Mouse (Mus musculus) lung, postnatal 0 days (tissue): ENCODE data around the gene Parp16. TPM values are rescaled to one million over a fixed set of nuclear protein-coding genes. Genes with fewer than 3 reads are reported as not detected.
A peak's percentile ranks its signal among the peaks of the same experiment; 100 is the strongest.

Source experiments
- ATAC-seq: fragments of 200-750 bp; cut with Nextera tagmentation; 2 replicates; pipeline ENCODE4 v1.8.0; 2017; ENCODE audit warnings: moderate library complexity
- DNase-seq: peaks from one replicate; pipeline ENCODE4 v3.0.0-alpha.2; 2016; ENCODE audit warnings: low spot score
- H3K27ac ChIP-seq: fragments of 300-500 bp; sonication (generic); 2 replicates; pipeline ENCODE4 v1.5.1; 2014; ENCODE audit warnings: antibody characterized with exemption, mild to moderate bottlenecking, low read length, mixed read lengths
- H3K27me3 ChIP-seq: fragments of 300-500 bp; sonication (generic); replicated peaks from 2 replicates; pipeline ENCODE4 v1.6.1; 2014; ENCODE audit warnings: low read length, mixed read lengths; ENCODE audit not compliant: insufficient read depth
- H3K36me3 ChIP-seq: fragments of 300-500 bp; sonication (generic); 2 replicates; pipeline ENCODE4 v1.6.1; 2014; ENCODE audit warnings: low read length, mixed read lengths; ENCODE audit not compliant: insufficient read depth
- H3K4me1 ChIP-seq: fragments of 300-500 bp; sonication (generic); 2 replicates; pipeline ENCODE4 v1.6.1; 2014; ENCODE audit warnings: antibody characterized with exemption, low read depth, low read length, mixed read lengths; ENCODE audit not compliant: insufficient read depth
- H3K4me2 ChIP-seq: fragments of 300-500 bp; sonication (generic); replicated peaks from 2 replicates; pipeline ENCODE4 v1.6.1; 2014; ENCODE audit warnings: low read depth, mild to moderate bottlenecking, low read length, moderate library complexity, mixed read lengths
- H3K4me3 ChIP-seq: fragments of 300-500 bp; sonication (generic); 2 replicates; pipeline ENCODE4 v1.5.1; 2014; ENCODE audit warnings: low read depth, low read length
- H3K9ac ChIP-seq: fragments of 300-500 bp; sonication (generic); replicated peaks from 2 replicates; pipeline ENCODE4 v1.6.1; 2014; ENCODE audit warnings: low read depth, mild to moderate bottlenecking
- H3K9me3 ChIP-seq: fragments of 300-500 bp; sonication (generic); 2 replicates; pipeline ENCODE4 v1.6.1; 2016; ENCODE audit warnings: low read length, mixed read lengths
- CTCF ChIP-seq: IDR thresholded peaks from 2 replicates; pipeline ENCODE4 v1.5.1; 2016; ENCODE audit warnings: antibody characterized with exemption, mild to moderate bottlenecking
- EP300 ChIP-seq: IDR thresholded peaks from 2 replicates; pipeline ENCODE4 v1.6.1; 2016; ENCODE audit warnings: antibody characterized with exemption, mild to moderate bottlenecking, control low read depth
- WGBS: fragments of 180-500 bp; shearing (Covaris S2); extraction: QIAGEN DNeasy Blood & Tissue Kit; methylation state at CpG from one replicate; pipeline ENCODE4 v1.1.7; 2014; 5-methylcytosine and 5-hydroxymethylcytosine counted together
- polyA plus RNA-seq: library from polyadenylated mRNA; unstranded; fragments of >200 nt; fragmentation: Nextera tagmentation; extraction: Ambion mirVana; gene quantifications from 2 replicates; pipeline ENCODE4 v1.2.1, GENCODE M21; 2015

Parp16 gene
- polyA plus RNA-seq, 1 experiment from 2014 or later: 5.3 TPM

DNA sequence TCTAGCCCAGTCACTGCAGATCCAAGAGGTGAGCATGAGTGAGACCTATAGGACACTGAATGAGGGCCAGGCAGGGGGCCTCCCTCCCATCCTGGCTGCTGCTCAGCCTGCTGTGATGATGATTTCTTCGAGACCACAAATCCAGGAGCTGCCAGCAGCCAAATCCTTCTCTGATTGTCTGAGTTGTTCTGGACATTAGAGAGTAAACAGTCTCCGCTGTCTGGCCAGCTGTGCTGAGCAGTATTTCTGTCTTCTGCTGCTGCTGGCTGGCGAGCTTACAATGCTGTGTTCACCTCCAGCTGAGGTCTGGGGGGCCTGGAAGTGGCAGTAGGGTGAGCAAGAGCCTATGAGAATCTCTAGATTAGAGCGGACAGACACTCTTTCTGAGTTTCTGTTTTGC is 48.1 kb downstream of the Parp16 start:
- peak; percentile 20; the same call in 1 of the 2 replicates for ATAC-seq
- 32% methylated on average over 4 of the region's 4 CpGs for WGBS
- H3K27ac ChIP-seq: no peak overlapping the region

DNA sequence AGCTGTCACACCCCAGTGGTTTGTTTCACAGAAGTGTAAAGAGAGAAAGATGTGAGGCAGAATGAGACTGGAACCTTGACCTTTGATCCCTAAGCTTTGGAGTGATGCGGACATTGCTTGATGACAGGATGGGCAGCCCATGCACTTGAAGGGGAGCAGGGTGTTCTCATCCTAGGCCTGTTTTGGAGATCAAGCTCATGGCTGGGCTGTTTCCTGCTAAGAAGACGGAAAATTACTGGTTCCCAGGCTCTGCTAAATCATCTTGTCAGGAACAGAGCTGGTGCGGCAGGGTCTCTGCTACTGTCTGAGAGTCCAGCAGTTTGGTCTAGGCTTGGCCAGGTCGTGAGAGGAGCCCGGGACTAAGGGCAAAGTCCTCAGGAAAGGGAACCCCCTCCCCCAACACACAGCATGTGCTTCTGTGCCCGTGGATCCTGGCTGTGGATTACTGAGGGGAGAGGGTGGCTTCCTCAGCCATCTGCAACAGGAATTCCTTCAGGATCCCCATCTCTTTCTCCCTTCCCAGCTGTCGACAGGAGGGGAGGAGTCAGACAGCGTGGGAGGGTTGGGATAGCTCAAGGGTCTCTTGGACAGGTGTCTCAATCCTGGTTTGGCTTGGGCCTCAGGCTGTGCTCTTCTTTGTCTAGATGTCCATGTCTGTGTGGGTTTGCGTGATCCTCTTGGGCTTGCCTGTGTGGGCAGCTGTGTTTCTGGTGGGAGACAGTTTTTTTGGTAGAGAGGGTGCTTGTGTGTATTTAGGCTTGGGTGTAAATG is 49.1 kb downstream of the Parp16 start:
- ATAC-seq: no peak

More for the DNA sequence above, 48.1 kb downstream of the Parp16 start:
- no peaks in the 10 kb centered on the region; the same call in 1 of the 2 replicates for H3K4me1 ChIP-seq
- no peaks in the 10 kb centered on the region for H3K27me3 ChIP-seq
- no peak overlapping the region for H3K9ac ChIP-seq
- no peaks in the 10 kb centered on the region for H3K9me3 ChIP-seq
- H3K4me2 ChIP-seq: no peak overlapping the region
- no peaks in the 10 kb centered on the region for H3K36me3 ChIP-seq
- peak; percentile 35 for DNase-seq
- TF ChIP-seq EP300 (no peak), CTCF (no peak)
- H3K4me3 ChIP-seq: no peak overlapping the region

DNA sequence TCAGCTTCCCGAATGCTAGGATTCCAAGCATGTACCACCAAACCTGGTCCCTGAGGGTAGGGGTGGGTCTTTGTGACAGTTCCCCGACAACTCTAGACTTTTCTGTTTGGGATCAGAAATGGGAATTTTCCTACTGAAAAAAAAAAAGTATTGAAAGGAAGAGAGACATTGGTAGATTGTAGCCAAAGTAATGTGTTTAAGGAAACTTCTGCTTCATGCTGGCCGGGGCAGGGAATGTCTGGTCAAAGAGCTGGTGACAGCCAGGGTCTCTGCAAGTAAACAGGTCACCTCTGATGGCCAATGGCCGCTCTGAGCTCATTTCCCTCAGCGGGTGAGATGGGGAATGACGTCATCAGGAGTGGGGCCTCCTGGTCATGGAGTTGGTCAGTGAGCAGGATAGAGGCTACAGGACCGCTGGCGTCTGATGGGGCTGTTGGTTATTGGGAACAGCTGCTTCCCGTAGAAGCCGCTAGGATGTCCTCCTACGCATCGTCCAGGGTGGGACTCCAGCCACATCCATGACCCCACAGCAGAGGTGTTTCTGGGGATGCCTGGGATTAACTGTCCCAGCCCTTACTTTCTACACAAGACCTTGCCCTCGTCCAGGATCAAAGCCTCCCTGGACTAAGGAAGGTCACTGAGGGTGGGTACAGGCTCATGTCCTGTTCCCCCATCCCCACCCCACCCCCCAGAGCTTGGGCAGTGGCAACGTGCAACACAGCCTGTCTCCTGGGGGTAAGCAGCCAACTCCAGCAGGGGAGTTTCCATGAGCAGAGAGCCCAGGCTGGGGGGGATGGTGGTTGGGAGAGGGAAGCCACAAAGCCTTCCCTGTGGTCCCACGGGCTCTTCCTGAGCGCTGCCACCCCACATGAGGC is 52.6 kb downstream of the Parp16 start:
- no peak overlapping the region for H3K27ac ChIP-seq
- no peak overlapping the region for H3K4me2 ChIP-seq
- H3K4me1 ChIP-seq: no peaks in the 10 kb centered on the region; the same call in 1 of the 2 replicates
- no peaks in the 10 kb centered on the region for H3K27me3 ChIP-seq
- no peak overlapping the region for H3K4me3 ChIP-seq
- ATAC-seq (peak; percentile 58), DNase-seq (peak; percentile 42)
- no peak overlapping the region for H3K9ac ChIP-seq
- no peaks in the 10 kb centered on the region for H3K9me3 ChIP-seq
- H3K36me3 ChIP-seq: no peaks in the 10 kb centered on the region
- no peak for TF ChIP-seq CTCF
- TF ChIP-seq EP300: no peak
- WGBS: 57% methylated on average over 16 of the region's 16 CpGs

More for the DNA sequence above, 49.1 kb downstream of the Parp16 start:
- no peak overlapping the region for H3K4me2 ChIP-seq
- H3K4me3 ChIP-seq: no peak overlapping the region
- no peaks in the 10 kb centered on the region for H3K9me3 ChIP-seq
- H3K9ac ChIP-seq: no peak overlapping the region
- H3K4me1 ChIP-seq: no peaks in the 10 kb centered on the region; the same call in 1 of the 2 replicates
- H3K36me3 ChIP-seq: no peaks in the 10 kb centered on the region
- 42% methylated on average over 9 of the region's 9 CpGs for WGBS
- no peak overlapping the region for H3K27ac ChIP-seq
- TF ChIP-seq EP300 (no peak), CTCF (no peak)
- no peaks in the 10 kb centered on the region for H3K27me3 ChIP-seq
- DNase-seq: no peak

DNA sequence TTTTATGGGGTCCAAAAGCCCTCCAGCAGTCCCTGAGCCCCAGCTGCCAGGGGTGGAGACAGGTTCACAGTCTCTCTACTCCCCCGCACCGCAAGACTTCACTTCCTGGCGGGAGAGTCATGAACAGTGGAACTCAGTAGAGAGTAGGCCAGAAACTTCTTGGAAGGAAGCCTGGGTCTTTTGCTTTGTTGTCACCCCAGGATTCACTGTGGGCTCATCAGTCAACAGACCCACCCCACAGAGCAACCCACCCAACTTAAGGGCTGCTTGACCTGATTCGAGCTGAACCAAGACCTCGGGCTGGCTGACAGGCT is 53.2 kb downstream of the Parp16 start:
- H3K4me3 ChIP-seq: no peak overlapping the region
- H3K36me3 ChIP-seq: no peaks in the 10 kb centered on the region
- H3K4me2 ChIP-seq: no peak overlapping the region
- no peaks in the 10 kb centered on the region for H3K4me1 ChIP-seq
- DNase-seq (no peak), ATAC-seq (no peak)
- no peak overlapping the region for H3K27ac ChIP-seq
- H3K9me3 ChIP-seq: no peaks in the 10 kb centered on the region
- no peak for TF ChIP-seq CTCF
- 65% methylated on average over 5 of the region's 5 CpGs for WGBS
- H3K27me3 ChIP-seq: no peaks in the 10 kb centered on the region
- H3K9ac ChIP-seq: no peak overlapping the region

DNA sequence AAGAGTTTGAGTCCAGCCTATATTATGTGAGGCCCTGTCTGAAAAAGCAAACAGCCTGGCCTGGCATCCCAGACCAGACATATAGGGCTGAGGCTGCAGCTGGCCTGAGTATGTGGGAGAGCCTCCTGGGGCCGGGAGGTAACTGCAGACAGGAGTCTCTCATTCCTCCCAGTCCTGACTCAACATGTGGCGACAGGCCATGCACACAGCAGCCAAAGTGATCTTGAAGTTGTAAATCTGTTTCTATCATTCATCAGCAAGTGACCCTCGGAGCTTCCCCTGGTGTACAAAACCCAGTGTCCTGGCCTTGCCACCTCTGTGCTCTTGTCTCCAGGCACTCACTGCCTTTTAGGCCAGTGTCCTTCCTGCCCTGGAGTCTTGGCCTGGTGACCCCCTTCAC is 56.9 kb downstream of the Parp16 start:
- no peak for ATAC-seq
- H3K9ac ChIP-seq: no peak overlapping the region
- 67% methylated on average over 3 of the region's 3 CpGs for WGBS
- H3K4me1 ChIP-seq: no peaks in the 10 kb centered on the region
- no peak overlapping the region for H3K4me2 ChIP-seq
- no peaks in the 10 kb centered on the region for H3K27me3 ChIP-seq
- no peak overlapping the region for H3K4me3 ChIP-seq
- H3K36me3 ChIP-seq: no peaks in the 10 kb centered on the region
- no peak overlapping the region for H3K27ac ChIP-seq
- no peaks in the 10 kb centered on the region for H3K9me3 ChIP-seq
- no peak for DNase-seq
- TF ChIP-seq EP300: no peak
- TF ChIP-seq CTCF: no peak

DNA sequence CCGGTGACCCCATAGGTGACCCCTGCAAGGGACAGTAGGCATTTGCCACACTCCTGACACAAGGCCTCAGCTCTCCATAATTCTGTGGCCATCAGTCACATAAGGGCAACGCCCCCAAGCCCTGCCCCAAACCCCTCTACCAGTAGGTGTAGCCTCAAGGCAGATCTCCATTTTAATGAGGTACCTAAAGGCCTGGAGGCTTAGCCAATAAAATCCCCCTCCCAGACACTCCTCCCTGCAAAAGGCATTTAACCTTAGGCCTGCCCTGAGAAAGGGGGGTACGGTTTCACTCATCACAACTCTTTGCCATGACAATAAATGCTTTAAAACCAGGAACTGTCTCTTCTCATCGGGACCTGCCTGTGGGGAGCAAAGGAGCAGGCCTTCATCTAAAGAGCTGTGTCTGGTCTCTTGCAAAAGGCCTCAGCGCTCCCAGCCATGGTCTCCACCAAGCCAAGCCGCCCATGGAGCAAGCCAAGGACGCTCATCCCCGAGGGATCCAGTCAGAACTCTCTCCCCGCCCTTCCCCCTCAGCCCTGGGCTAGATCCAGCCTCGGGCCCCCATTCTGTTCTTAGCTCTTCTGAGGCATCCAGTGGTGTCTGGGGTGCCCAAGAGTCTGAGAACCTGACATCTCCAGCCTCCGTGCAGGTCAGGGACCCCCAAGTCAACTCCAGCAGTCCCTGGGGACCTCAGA is 60.9 kb downstream of the Parp16 start:
- H3K4me1 ChIP-seq: no peaks in the 10 kb centered on the region
- no peak overlapping the region for H3K4me2 ChIP-seq
- no peaks in the 10 kb centered on the region for H3K36me3 ChIP-seq
- no peak overlapping the region for H3K4me3 ChIP-seq
- 85% methylated on average over 11 of the region's 11 CpGs for WGBS
- no peak for DNase-seq
- no peak for TF ChIP-seq CTCF
- ATAC-seq: no peak
- no peaks in the 10 kb centered on the region for H3K9me3 ChIP-seq
- no peaks in the 10 kb centered on the region for H3K27me3 ChIP-seq
- no peak overlapping the region for H3K27ac ChIP-seq
- no peak overlapping the region for H3K9ac ChIP-seq
